Mouse (Mus musculus) midbrain, embryonic 10.5 days (tissue): ENCODE results near the gene Scp2. TPM values are rescaled to one million over a fixed set of nuclear protein-coding genes. Genes with fewer than 3 reads are reported as not detected.
"Not testable (repeated sequence)": the region's sequence is repeated elsewhere in the genome, so short reads cannot be mapped to it uniquely, and the experiment has no call there.

Experiments
- DNase-seq: peaks from one replicate; pipeline ENCODE4 v3.0.0-alpha.2; 2017; ENCODE audit warnings: low spot score
- H3K27ac ChIP-seq: fragments of 300-500 bp; sonication (generic); replicated peaks from 2 replicates; pipeline ENCODE4 v1.5.1; 2016; ENCODE audit warnings: mild to moderate bottlenecking
- H3K27me3 ChIP-seq: fragments of 300-500 bp; sonication (generic); 2 replicates; pipeline ENCODE4 v1.6.1; 2016; ENCODE audit warnings: low read depth, mild to moderate bottlenecking; ENCODE audit not compliant: poor library complexity, severe bottlenecking
- H3K36me3 ChIP-seq: fragments of 300-500 bp; sonication (generic); 2 replicates; pipeline ENCODE4 v1.6.1; 2016; ENCODE audit warnings: mild to moderate bottlenecking, moderate library complexity
- H3K4me1 ChIP-seq: fragments of 300-500 bp; sonication (generic); 2 replicates; pipeline ENCODE4 v1.6.1; 2016
- H3K4me3 ChIP-seq: fragments of 300-500 bp; sonication (generic); 2 replicates; pipeline ENCODE4 v1.5.1; 2016; ENCODE audit warnings: mild to moderate bottlenecking, moderate library complexity
- H3K9me3 ChIP-seq: fragments of 300-500 bp; sonication (generic); replicated peaks from 2 replicates; pipeline ENCODE4 v1.6.1; 2016; ENCODE audit warnings: mild to moderate bottlenecking
- WGBS: fragments of 180-500 bp; shearing (Covaris S2); methylation state at CpG from one replicate; pipeline ENCODE4 v1.1.7; 2016; 5-methylcytosine and 5-hydroxymethylcytosine counted together
- polyA plus RNA-seq: library from polyadenylated mRNA; unstranded; fragments of >200 nt; fragmentation: Nextera tagmentation; extraction: Ambion mirVana; gene quantifications from 2 replicates; pipeline ENCODE4 v1.2.1, GENCODE M21; 2016

Gene Scp2
- polyA plus RNA-seq, 1 experiment from 2014 or later = 200 TPM

- no peaks in the 10 kb centered on the region for H3K36me3 ChIP-seq
- H3K27me3 ChIP-seq = no peaks in the 10 kb centered on the region
- no peak overlapping the region for H3K4me3 ChIP-seq
- 86% methylated on average over 6 of the region's 6 CpGs for WGBS
- H3K27ac ChIP-seq = no peak overlapping the region
- no peaks in the 10 kb centered on the region for H3K9me3 ChIP-seq
- H3K4me1 ChIP-seq = peaks cover 17% of the 10 kb centered on the region
- DNase-seq = no peak
Observed at GRCm38 (mm10) chr4:108083032-108083735, 61.6 kb downstream of the Scp2 start.

DNA sequence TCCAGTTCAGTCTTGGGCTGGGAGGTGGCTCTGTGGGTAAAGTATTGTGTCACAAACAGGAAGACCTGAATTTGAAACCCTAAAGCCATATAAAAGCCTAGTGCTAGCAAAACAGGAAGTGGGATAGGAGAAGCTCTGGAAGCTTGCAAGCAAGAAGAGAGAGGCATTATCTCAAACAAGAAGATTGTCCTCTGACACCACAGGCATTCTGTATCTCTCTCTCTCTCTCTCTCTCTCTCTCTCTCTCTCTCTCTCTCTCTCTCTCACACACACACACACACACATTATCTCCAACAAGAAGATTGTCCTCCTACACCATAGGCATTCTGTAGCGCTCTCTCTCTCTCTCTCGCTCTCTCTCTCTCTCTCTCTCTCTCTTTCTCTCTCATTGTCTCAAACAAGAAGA is 62.4 kb downstream of the Scp2 start:
- H3K27me3 ChIP-seq = no peaks in the 10 kb centered on the region
- WGBS = 100% methylated on average over 2 of the region's 2 CpGs
- DNase-seq = no peak
- H3K4me1 ChIP-seq = peaks cover 17% of the 10 kb centered on the region
- no peak overlapping the region for H3K27ac ChIP-seq
- H3K4me3 ChIP-seq = no peak overlapping the region
- H3K9me3 ChIP-seq = no peaks in the 10 kb centered on the region
- H3K36me3 ChIP-seq = no peaks in the 10 kb centered on the region

- H3K36me3 ChIP-seq = no peaks in the 10 kb centered on the region
- no peak overlapping the region for H3K4me3 ChIP-seq
- DNase-seq = no peak
- no peaks in the 10 kb centered on the region for H3K27me3 ChIP-seq
- H3K4me1 ChIP-seq = peaks cover 17% of the 10 kb centered on the region
- no peaks in the 10 kb centered on the region for H3K9me3 ChIP-seq
- H3K27ac ChIP-seq = no peak overlapping the region
- WGBS = 76% methylated on average over 5 of the region's 5 CpGs
Observed at GRCm38 (mm10) chr4:108080876-108081275, 63.9 kb downstream of the Scp2 start.

- H3K4me1 ChIP-seq = peaks cover 17% of the 10 kb centered on the region
- no peaks in the 10 kb centered on the region for H3K27me3 ChIP-seq
- no peak overlapping the region for H3K4me3 ChIP-seq
- no peaks in the 10 kb centered on the region for H3K9me3 ChIP-seq
- DNase-seq = no peak
- 85% methylated on average over 2 of the region's 2 CpGs for WGBS
- no peaks in the 10 kb centered on the region for H3K36me3 ChIP-seq
- H3K27ac ChIP-seq = peak overlapping the region; percentile 69
Observed at GRCm38 (mm10) chr4:108079762-108080161, 65.0 kb downstream of the Scp2 start.

DNA sequence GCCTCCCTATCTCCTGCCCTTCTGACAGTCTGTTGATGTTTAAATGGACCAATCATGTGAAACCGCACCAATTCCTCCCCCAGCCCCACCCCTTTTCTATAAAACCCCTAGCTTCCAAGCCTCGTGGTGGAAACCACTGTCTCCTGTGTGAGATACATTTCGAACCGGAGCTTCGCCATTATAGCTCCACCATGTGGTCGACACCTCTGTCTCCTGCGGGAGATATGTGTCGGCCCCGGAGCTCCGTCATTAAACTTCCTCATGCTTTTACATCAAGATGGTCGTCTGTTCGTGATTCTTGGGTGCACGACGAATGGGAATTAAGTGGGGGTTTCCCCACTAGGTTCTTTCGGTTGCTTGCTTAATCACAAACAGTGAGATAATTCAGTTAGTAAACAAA is 65.6 kb downstream of the Scp2 start:
- peaks cover 17% of the 10 kb centered on the region for H3K4me1 ChIP-seq
- H3K4me3 ChIP-seq, DNase-seq, H3K9me3 ChIP-seq, H3K36me3 ChIP-seq, H3K27me3 ChIP-seq: not testable (repeated sequence)
- WGBS = 93% methylated on average over 15 of the region's 15 CpGs
- H3K27ac ChIP-seq = peak overlapping the region; percentile 69; the same call in 1 of the 2 replicates

GRCm38 (mm10) chr4:108077224-108077955 is 67.4 kb downstream of the Scp2 start:
- H3K27ac ChIP-seq = no peak overlapping the region
- H3K27me3 ChIP-seq = no peaks in the 10 kb centered on the region
- 80% methylated on average over 3 of the region's 3 CpGs for WGBS
- peaks cover 17% of the 10 kb centered on the region for H3K4me1 ChIP-seq
- no peaks in the 10 kb centered on the region for H3K36me3 ChIP-seq
- DNase-seq = no peak
- H3K4me3 ChIP-seq = no peak overlapping the region
- no peaks in the 10 kb centered on the region for H3K9me3 ChIP-seq

DNA sequence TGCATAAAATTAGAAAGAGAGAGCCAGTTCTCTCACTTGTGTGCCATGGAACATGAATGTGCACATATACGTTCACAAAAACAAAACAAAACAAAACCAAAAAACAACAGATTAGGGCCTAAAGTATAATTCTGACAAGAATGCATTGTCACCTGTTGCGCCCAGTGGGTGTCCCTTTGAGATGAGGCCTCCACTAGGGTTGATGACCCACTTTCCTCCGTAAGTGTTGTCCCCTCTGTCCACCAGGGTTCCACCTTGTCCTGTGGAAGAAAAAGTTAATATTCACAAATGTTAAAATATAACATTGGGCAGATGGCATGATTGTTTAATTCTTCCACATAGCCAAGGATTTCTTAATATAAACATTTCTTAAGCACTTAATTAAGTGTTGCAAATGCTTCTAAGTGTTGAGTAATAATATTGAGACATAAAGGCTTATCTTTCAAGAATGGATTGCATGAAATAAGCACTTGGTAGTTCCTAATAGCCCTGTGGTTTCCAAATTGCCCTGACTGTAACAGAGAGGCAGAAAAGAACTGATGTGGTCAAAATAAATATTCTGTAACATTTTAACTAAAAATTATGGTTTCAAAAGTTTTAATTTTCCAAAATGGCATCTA is 70.5 kb downstream of the Scp2 start:
- H3K4me3 ChIP-seq = no peak overlapping the region
- DNase-seq = no peak
- peaks cover 16% of the 10 kb centered on the region for H3K4me1 ChIP-seq
- H3K9me3 ChIP-seq = no peaks in the 10 kb centered on the region
- no peaks in the 10 kb centered on the region for H3K36me3 ChIP-seq
- no peaks in the 10 kb centered on the region for H3K27me3 ChIP-seq
- WGBS = 84% methylated on average over 3 of the region's 3 CpGs
- H3K27ac ChIP-seq = no peak overlapping the region

DNA sequence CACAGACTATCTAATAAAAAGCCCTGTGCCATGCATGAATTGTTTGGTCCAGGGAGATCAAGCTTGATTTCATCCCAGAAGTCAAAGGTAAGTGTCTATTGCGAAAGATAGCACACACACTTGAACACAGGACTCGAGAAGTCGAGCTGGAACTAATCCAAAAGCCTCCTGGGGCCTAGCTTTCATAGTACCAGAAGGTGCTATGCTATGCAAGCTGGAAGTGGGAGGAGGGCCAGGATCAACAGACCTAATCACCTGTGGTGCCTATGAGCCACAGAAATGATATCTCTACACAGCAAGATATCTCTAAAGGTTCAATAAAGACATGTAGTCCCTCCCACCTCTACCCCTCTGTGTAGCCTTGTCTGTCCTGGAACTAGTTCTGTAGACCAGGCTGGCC is 72.7 kb downstream of the Scp2 start:
- Histone ChIP-seq H3K36me3 (peaks cover 13% of the 10 kb centered on the region), H3K27me3 (no peaks in the 10 kb centered on the region), H3K4me3 (no peak overlapping the region), H3K9me3 (no peaks in the 10 kb centered on the region), H3K4me1 (peaks cover 15% of the 10 kb centered on the region), H3K27ac (no peak overlapping the region)
- no peak for DNase-seq
- WGBS = 95% methylated on average over 3 of the region's 3 CpGs

DNA sequence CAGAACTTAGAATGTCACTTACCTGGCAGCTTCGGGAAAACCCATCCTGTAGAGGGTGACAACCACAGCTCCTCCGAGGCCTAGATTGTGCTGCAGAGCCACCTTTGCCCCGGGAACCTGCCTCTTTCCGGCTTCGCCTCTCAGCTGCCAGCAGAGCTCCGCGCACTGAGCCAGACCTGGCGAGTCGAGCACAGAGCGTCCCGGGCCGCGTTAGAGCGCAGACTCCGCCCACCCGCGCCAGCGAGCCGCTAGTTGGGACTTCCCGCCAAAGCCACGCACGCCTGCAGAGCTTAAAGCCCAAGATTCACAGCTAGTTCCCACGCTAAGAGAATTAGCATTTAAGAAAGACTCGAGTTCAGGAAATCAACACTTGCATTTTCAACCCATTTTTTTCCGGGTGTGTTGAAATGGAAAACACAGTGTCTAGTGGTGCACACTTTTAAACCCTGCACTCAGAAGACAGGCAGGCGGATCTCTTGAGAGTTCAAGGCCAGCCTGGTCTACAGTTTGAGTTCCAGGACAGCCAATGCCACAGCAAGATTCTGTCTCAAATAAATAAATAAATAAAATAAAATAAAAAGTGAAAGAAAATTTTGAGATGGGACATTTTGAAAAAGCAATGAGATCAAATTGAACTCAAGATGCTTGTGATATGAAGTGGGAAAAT is 73.4 kb downstream of the Scp2 start:
- peak; percentile 97 for DNase-seq
- peaks cover 15% of the 10 kb centered on the region for H3K4me1 ChIP-seq
- H3K9me3 ChIP-seq = no peaks in the 10 kb centered on the region
- H3K27me3 ChIP-seq = no peaks in the 10 kb centered on the region
- peaks cover 18% of the 10 kb centered on the region for H3K36me3 ChIP-seq
- H3K4me3 ChIP-seq = peak overlapping the region; percentile 67
- H3K27ac ChIP-seq = peak overlapping the region; percentile 80
- WGBS = 2% methylated on average over 26 of the region's 26 CpGs

DNA sequence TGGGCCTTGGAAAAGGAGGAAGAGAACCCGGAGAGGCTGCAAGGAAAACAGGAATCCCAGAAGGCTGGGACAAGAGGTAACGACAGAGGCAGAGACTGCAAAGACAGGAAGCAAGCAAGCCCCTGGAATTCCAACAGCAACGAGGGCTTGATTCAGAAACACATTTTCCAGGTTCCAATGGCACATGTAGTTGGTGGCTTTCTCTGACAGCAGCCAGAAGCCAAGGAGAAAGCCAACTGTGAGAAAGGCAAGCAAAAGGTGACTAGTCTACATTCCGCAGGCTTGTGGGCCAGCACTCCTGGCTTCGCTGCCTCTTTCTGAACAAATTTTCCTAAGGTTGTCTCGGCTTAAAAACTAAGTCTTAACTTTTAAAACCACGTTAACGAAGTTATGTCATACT is 74.1 kb downstream of the Scp2 start:
- Histone ChIP-seq H3K9me3 (no peaks in the 10 kb centered on the region), H3K36me3 (peaks cover 24% of the 10 kb centered on the region), H3K27ac (peak overlapping the region; percentile 80), H3K4me3 (peak overlapping the region; percentile 67), H3K27me3 (no peaks in the 10 kb centered on the region), H3K4me1 (peaks cover 15% of the 10 kb centered on the region)
- no peak for DNase-seq
- WGBS = 16% methylated on average over 8 of the region's 8 CpGs

DNA sequence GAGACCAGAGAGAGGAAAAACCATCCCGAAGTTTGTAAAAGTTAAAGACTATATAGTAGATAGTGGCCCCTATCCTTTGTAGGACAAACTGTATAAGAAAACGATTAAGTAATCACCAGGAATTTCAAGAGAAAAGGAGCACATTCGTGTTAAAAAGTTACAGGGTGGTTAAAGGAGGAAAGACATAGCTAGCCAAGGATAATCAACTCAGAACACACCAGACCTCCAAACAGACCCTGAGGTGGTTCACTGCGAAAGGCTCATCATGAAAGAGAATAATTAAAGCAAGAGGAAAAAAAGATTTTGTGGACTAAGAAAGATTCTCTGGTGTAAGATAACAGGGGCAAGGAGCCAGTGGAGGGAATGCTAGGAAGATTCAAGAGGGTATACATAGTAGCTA is 74.5 kb downstream of the Scp2 start:
- peaks cover 15% of the 10 kb centered on the region for H3K4me1 ChIP-seq
- DNase-seq = no peak
- no peaks in the 10 kb centered on the region for H3K27me3 ChIP-seq
- H3K9me3 ChIP-seq = no peaks in the 10 kb centered on the region
- 72% methylated on average over 4 of the region's 4 CpGs for WGBS
- peaks cover 28% of the 10 kb centered on the region for H3K36me3 ChIP-seq
- peak overlapping the region; percentile 67 for H3K4me3 ChIP-seq
- H3K27ac ChIP-seq = peak overlapping the region; percentile 80

DNA sequence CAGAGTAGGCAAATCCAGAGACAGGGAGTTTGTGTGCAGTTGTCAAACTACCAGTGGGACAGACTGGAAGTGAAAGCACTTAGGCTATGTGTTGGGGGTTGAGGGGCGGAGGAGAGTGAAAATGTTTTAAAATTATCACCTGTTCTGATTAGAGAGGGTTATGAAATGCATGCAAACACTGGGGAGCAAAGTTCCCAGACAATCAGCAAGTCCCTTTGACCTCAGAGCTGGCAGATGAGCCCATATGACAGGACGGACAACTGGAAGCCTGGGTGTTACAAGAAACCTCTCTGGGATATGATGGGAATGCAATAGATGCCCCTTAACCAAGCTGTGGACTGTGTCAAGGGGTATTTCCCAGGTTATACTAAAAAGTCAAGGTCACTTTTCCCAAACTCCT is 76.7 kb downstream of the Scp2 start:
- WGBS = 92% methylated on average over 2 of the region's 2 CpGs
- DNase-seq = no peak
- peaks cover 15% of the 10 kb centered on the region for H3K4me1 ChIP-seq
- H3K27ac ChIP-seq = no peak overlapping the region
- peaks cover 44% of the 10 kb centered on the region for H3K36me3 ChIP-seq
- H3K27me3 ChIP-seq = no peaks in the 10 kb centered on the region
- H3K4me3 ChIP-seq = no peak overlapping the region
- no peaks in the 10 kb centered on the region for H3K9me3 ChIP-seq
